Mouse (Mus musculus): Measurements from ENCODE around the gene Mlxip. TPM values are rescaled to one million over a fixed set of nuclear protein-coding genes. Genes with fewer than 3 reads are reported as not detected.

The Mlxip gene
- polyA plus RNA-seq (2012; rRNA removed) = 31.7 TPM in 2 replicates

GRCm38 (mm10) chr5:123394303-123394956 is at the start of gene Mlxip:
Mlxip (plus strand) TSS chr5:123394798.

GRCm38 (mm10) chr5:123489112-123489785 is 94.7 kb downstream of the Mlxip start, which contains the start of the genes Lrrc43 and Il31:
Lrrc43 (plus strand) TSS chr5:123489305.
Il31 (minus strand) TSS chr5:123489489.

Other genes starting within 250 kb of the Mlxip start
- 34.6 and 37.7 TPM in 2 replicates for gene Psmd9, start 225.4 kb upstream of the Mlxip start, polyA plus RNA-seq (2012; rRNA removed)
- gene Hpd, start 212.1 kb upstream of the Mlxip start, polyA plus RNA-seq (2012; rRNA removed) = not detected in 2 replicates
- 2.2 and 2.6 TPM in 2 replicates for gene Wdr66, start 142.7 kb upstream of the Mlxip start, polyA plus RNA-seq (2012; rRNA removed)
- gene Bcl7a, start 51.0 kb upstream of the Mlxip start, polyA plus RNA-seq (2012; rRNA removed) = 52.2 and 66.4 TPM in 2 replicates
- 0.21 and 0.23 TPM in 2 replicates for gene Lrrc43, start 94.5 kb downstream of the Mlxip start, polyA plus RNA-seq (2012; rRNA removed)
- not detected in 2 replicates for gene Il31, start 94.7 kb downstream of the Mlxip start, polyA plus RNA-seq (2012; rRNA removed)
- 2.7 and 3.3 TPM in 2 replicates for gene B3gnt4, start 115.7 kb downstream of the Mlxip start, polyA plus RNA-seq (2012; rRNA removed)
- gene Diablo, start 129.4 kb downstream of the Mlxip start, polyA plus RNA-seq (2012; rRNA removed) = 106 and 107 TPM in 2 replicates
- gene Gm49027, start 130.7 kb downstream of the Mlxip start, polyA plus RNA-seq (2012; rRNA removed) = 9.2 and 11.4 TPM in 2 replicates
- 34.7 and 36.0 TPM in 2 replicates for gene Vps33a, start 178.2 kb downstream of the Mlxip start, polyA plus RNA-seq (2012; rRNA removed)